Mouse (Mus musculus): ENCODE data around the gene Prok1. TPM values are rescaled to one million over a fixed set of nuclear protein-coding genes. Genes with fewer than 3 reads are reported as not detected.
A peak's percentile ranks its signal among the peaks of the same experiment; 100 is the strongest.

Prok1 gene
- total and polyA plus RNA-seq, 3 experiments = not detected

- Histone ChIP-seq H3K79me2 (replicated peaks; ENCODE audit: control insufficient read depth, insufficient read depth, low read length) (no peaks in the 10 kb centered on the region), H3K27ac (no peak overlapping the region), H3K4me1 (ENCODE audit: control insufficient read depth, insufficient read depth, low read length) (peaks cover 3% of the 10 kb centered on the region), H3K4me3 (no peak overlapping the region), H3K27me3 (ENCODE audit: control insufficient read depth, insufficient read depth, low read length) (no peaks in the 10 kb centered on the region), H3K9ac (ENCODE audit: low read depth, low read length) (no peak overlapping the region), H3K36me3 (ENCODE audit: control insufficient read depth, insufficient read depth, low read length) (no peaks in the 10 kb centered on the region)
- DNase-seq = no peak
- WGBS = 57% methylated on average over 9 of the region's 9 CpGs
- TF ChIP-seq CTCF (IDR thresholded peaks at IDR 0.05) = no peak
- TF ChIP-seq POLR2A (IDR thresholded peaks at IDR 0.05; ENCODE audit: insufficient read depth, low read depth, low read length) = no peak
- TF ChIP-seq EP300 (IDR thresholded peaks at IDR 0.05; ENCODE audit: insufficient read depth, low read depth, low read length) = no peak
- intact Hi-C loops (cut with DNase I) = loop anchor here (10.0 kb wide), 2 partner anchors 153 to 373 kb away; no protein-coding TSS in a partner anchor
These were observed 38.0 kb downstream of the Prok1 start for GRCm38 (mm10) chr3:107201310-107202180.

DNA sequence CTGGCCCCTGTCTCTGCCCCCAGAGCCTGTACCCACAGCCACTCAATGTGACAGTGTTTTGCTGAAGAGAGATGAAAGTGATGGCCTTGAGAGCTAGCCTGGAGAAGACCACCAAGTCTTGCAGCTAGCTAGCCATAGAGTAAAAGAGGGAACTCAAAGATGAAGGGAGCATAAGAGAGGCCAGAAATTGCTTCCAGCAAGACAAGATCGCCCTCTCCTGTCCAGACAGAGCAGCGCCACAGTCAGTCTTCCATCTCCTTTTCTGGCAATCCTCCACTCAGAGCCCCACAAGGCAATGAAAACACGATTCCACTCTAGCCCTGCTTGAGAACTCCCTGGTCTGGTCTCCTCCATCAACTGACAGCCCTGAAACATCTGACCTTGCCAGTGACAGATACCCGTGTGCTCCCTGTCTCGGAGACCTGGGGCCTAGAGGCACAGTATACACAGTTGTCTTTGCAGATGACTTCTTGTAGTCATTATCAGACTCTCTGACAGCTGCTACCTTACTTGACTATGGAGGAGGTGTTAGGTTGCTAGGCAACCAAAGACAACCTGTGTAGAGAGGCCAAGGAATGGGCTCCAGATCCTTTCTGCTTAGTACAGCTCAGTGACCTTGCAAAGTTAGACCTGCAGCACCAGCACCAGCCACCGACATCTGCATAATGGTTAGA, 51.1 kb downstream of the Prok1 start:
- Histone ChIP-seq H3K27ac (no peak overlapping the region), H3K36me3 (ENCODE audit: control insufficient read depth, insufficient read depth, low read length) (no peaks in the 10 kb centered on the region), H3K4me3 (no peak overlapping the region), H3K4me1 (ENCODE audit: control insufficient read depth, insufficient read depth, low read length) (no peaks in the 10 kb centered on the region), H3K79me2 (replicated peaks; ENCODE audit: control insufficient read depth, insufficient read depth, low read length) (no peaks in the 10 kb centered on the region), H3K27me3 (ENCODE audit: control insufficient read depth, insufficient read depth, low read length) (no peaks in the 10 kb centered on the region), H3K9ac (ENCODE audit: low read depth, low read length) (no peak overlapping the region)
- WGBS = 35% methylated on average over 6 of the region's 6 CpGs
- peak in 1 of 2 experiments; percentile 33 for DNase-seq
- intact Hi-C loops (cut with DNase I) = loop anchor here (1.0 kb wide), 1 partner anchor 94 kb away; no protein-coding TSS in a partner anchor
- TF ChIP-seq POLR2A (IDR thresholded peaks at IDR 0.05; ENCODE audit: insufficient read depth, low read depth, low read length) (no peak), EP300 (IDR thresholded peaks at IDR 0.05; ENCODE audit: insufficient read depth, low read depth, low read length) (0 out of 2 replicates have a peak, but pooled peaks have one; percentile 12), CTCF (IDR thresholded peaks at IDR 0.05) (peak; percentile 75)

DNA sequence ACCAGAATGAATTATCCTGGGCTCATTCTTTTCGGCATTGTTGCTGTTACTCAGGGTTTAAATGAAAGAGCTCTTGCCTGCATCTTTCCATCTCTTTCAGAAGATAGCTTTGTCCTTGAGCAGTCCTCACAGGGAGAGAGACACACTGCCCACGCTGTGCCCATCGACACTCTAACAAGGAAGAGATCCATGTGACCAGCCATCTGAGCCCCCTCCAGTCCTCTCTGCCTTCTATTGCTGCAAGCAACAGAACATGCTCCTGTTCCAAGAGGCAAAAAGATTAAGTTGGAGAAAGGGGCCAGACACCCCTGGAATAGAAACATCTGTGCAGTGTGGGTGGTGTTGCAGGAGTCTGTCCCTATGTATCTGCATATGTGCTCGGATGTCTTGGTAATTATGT, 52.5 kb downstream of the Prok1 start:
- intact Hi-C loops (cut with DNase I) = no loop called here
- no peak for TF ChIP-seq CTCF (IDR thresholded peaks at IDR 0.05)
- no peak for TF ChIP-seq POLR2A (IDR thresholded peaks at IDR 0.05; ENCODE audit: insufficient read depth, low read depth, low read length)
- no peak for TF ChIP-seq EP300 (IDR thresholded peaks at IDR 0.05; ENCODE audit: insufficient read depth, low read depth, low read length)
- Histone ChIP-seq H3K4me3 (no peak overlapping the region), H3K27me3 (ENCODE audit: control insufficient read depth, insufficient read depth, low read length) (no peaks in the 10 kb centered on the region), H3K4me1 (ENCODE audit: control insufficient read depth, insufficient read depth, low read length) (no peaks in the 10 kb centered on the region), H3K9ac (ENCODE audit: low read depth, low read length) (no peak overlapping the region), H3K36me3 (ENCODE audit: control insufficient read depth, insufficient read depth, low read length) (no peaks in the 10 kb centered on the region), H3K79me2 (replicated peaks; ENCODE audit: control insufficient read depth, insufficient read depth, low read length) (no peaks in the 10 kb centered on the region), H3K27ac (no peak overlapping the region)
- 64% methylated on average over 4 of the region's 4 CpGs for WGBS
- no peak for DNase-seq

- Histone ChIP-seq H3K4me3 (no peak overlapping the region), H3K79me2 (replicated peaks; ENCODE audit: control insufficient read depth, insufficient read depth, low read length) (no peaks in the 10 kb centered on the region), H3K27me3 (ENCODE audit: control insufficient read depth, insufficient read depth, low read length) (no peaks in the 10 kb centered on the region), H3K9ac (ENCODE audit: low read depth, low read length) (no peak overlapping the region), H3K27ac (no peak overlapping the region), H3K4me1 (ENCODE audit: control insufficient read depth, insufficient read depth, low read length) (no peaks in the 10 kb centered on the region), H3K36me3 (ENCODE audit: control insufficient read depth, insufficient read depth, low read length) (no peaks in the 10 kb centered on the region)
- intact Hi-C loops (cut with DNase I) = no loop called here
- DNase-seq = no peak
- TF ChIP-seq EP300 (IDR thresholded peaks at IDR 0.05; ENCODE audit: insufficient read depth, low read depth, low read length) (no peak), POLR2A (IDR thresholded peaks at IDR 0.05; ENCODE audit: insufficient read depth, low read depth, low read length) (no peak), CTCF (IDR thresholded peaks at IDR 0.05) (no peak)
- 82% methylated on average over 3 of the region's 3 CpGs for WGBS
These were observed 53.9 kb downstream of the Prok1 start for GRCm38 (mm10) chr3:107185597-107185996.

- H3K27ac ChIP-seq = no peak overlapping the region
These were observed 56.3 kb downstream of the Prok1 start for GRCm38 (mm10) chr3:107183178-107183577.

More at GRCm38 (mm10) chr3:107183178-107183577, 56.3 kb downstream of the Prok1 start:
- Histone ChIP-seq H3K9ac (ENCODE audit: low read depth, low read length) (no peak overlapping the region), H3K27me3 (ENCODE audit: control insufficient read depth, insufficient read depth, low read length) (no peaks in the 10 kb centered on the region), H3K4me3 (no peak overlapping the region), H3K79me2 (replicated peaks; ENCODE audit: control insufficient read depth, insufficient read depth, low read length) (no peaks in the 10 kb centered on the region), H3K4me1 (ENCODE audit: control insufficient read depth, insufficient read depth, low read length) (no peaks in the 10 kb centered on the region), H3K36me3 (ENCODE audit: control insufficient read depth, insufficient read depth, low read length) (no peaks in the 10 kb centered on the region)
- 57% methylated on average over 3 of the region's 3 CpGs for WGBS
- TF ChIP-seq EP300 (IDR thresholded peaks at IDR 0.05; ENCODE audit: insufficient read depth, low read depth, low read length) (no peak), POLR2A (IDR thresholded peaks at IDR 0.05; ENCODE audit: insufficient read depth, low read depth, low read length) (no peak), CTCF (IDR thresholded peaks at IDR 0.05) (no peak)
- intact Hi-C loops (cut with DNase I) = no loop called here
- peak; percentile 41 to 58 for DNase-seq

Other genes starting within 250 kb of the Prok1 start
- gene Kcna3, start 203.5 kb downstream of the Prok1 start, total RNA-seq (2021) = under 1 TPM; 0.23 to 0.84 TPM
- 0.32 and 1.1 TPM in 2 replicates for gene Kcna3, start 203.5 kb downstream of the Prok1 start, polyA plus RNA-seq (2012; rRNA removed)
- gene Kcna2, start 138.6 kb downstream of the Prok1 start, total RNA-seq (2021) = 1 to 10 TPM; 1.0 to 1.6 TPM
- gene Kcna2, start 138.6 kb downstream of the Prok1 start, polyA plus RNA-seq (2012; rRNA removed) = 1.1 and 1.6 TPM in 2 replicates
- gene Kcna10, start 56.7 kb downstream of the Prok1 start, total RNA-seq (2021) = not detected
- not detected in 2 replicates for gene Kcna10, start 56.7 kb downstream of the Prok1 start, polyA plus RNA-seq (2012; rRNA removed)
- not detected for gene Cym, start 18.0 kb downstream of the Prok1 start, total RNA-seq (2021)
- gene Cym, start 18.0 kb downstream of the Prok1 start, polyA plus RNA-seq (2012; rRNA removed) = 0.12 TPM in 1 of 2 replicates, not detected in the other
- gene A630076J17Rik, start 9.1 kb downstream of the Prok1 start, total RNA-seq (2021) = not detected
- 0.18 TPM in 1 of 2 replicates, not detected in the other for gene A630076J17Rik, start 9.1 kb downstream of the Prok1 start, polyA plus RNA-seq (2012; rRNA removed)
- gene Lamtor5, start 39.2 kb upstream of the Prok1 start, total RNA-seq (2021) = 10 to 100 TPM; 62.1 to 73.6 TPM
- 93.0 and 118 TPM in 2 replicates for gene Lamtor5, start 39.2 kb upstream of the Prok1 start, polyA plus RNA-seq (2012; rRNA removed)
- gene Slc16a4, start 51.5 kb upstream of the Prok1 start, total RNA-seq (2021) = under 1 TPM; 0.26 to 0.39 TPM
- 0.12 and 0.79 TPM in 2 replicates for gene Slc16a4, start 51.5 kb upstream of the Prok1 start, polyA plus RNA-seq (2012; rRNA removed)
- 10 to 100 TPM; 22.7 to 24.5 TPM for gene Rbm15, start 94.0 kb upstream of the Prok1 start, total RNA-seq (2021)
- 3.6 and 7.0 TPM in 2 replicates for gene Rbm15, start 94.0 kb upstream of the Prok1 start, polyA plus RNA-seq (2012; rRNA removed)
- under 1 TPM; 0.10 to 0.18 TPM for gene Kcnc4, start 219.8 kb upstream of the Prok1 start, total RNA-seq (2021)
- gene Kcnc4, start 219.8 kb upstream of the Prok1 start, polyA plus RNA-seq (2012; rRNA removed) = 0.51 and 0.94 TPM in 2 replicates

Measured in heart, adult 2 months (tissue).